Mouse (Mus musculus) monocyte, adult 5-6 weeks (primary cell): Measurements from ENCODE around the gene Prr29. TPM values are rescaled to one million over a fixed set of nuclear protein-coding genes. Genes with fewer than 3 reads are reported as not detected.
"Not testable (repeated sequence)": the region's sequence is repeated elsewhere in the genome, so short reads cannot be mapped to it uniquely, and the experiment has no call there.

Source experiments
- ATAC-seq: fragments of 153-309, 156-312 bp; replicated peaks from 2 replicates; pipeline ENCODE4 v1.8.0; 2017; ENCODE audit warnings: mild to moderate bottlenecking; ENCODE audit not compliant: low TSS enrichment, insufficient number of reproducible peaks, severe bottlenecking, poor library complexity, low FRiP score
- total RNA-seq: library from RNA; stranded (forward); fragments of 200-1000, 200-491, 200-594 nt; gene quantifications from 3 replicates; pipeline ENCODE4 v1.2.3, GENCODE M21; 2017

Prr29 gene
- total RNA-seq, 1 experiment from 2014 or later: not detected

GRCm38 (mm10) chr11:106392597-106393330 lies 27.5 kb downstream of the Prr29 start:
- ATAC-seq: no peak

- no peak for ATAC-seq
Observed at GRCm38 (mm10) chr11:106393331-106393616, 28.0 kb downstream of the Prr29 start.

GRCm38 (mm10) chr11:106394055-106394454 lies 28.8 kb downstream of the Prr29 start:
- not testable (repeated sequence) for ATAC-seq

GRCm38 (mm10) chr11:106397656-106398055 lies 32.4 kb downstream of the Prr29 start:
- no peak for ATAC-seq

- ATAC-seq: no peak
Observed at GRCm38 (mm10) chr11:106398481-106398880, 33.2 kb downstream of the Prr29 start.

- ATAC-seq: no peak
Observed at GRCm38 (mm10) chr11:106410011-106410410, 44.7 kb downstream of the Prr29 start.

GRCm38 (mm10) chr11:106410507-106410906 lies 45.2 kb downstream of the Prr29 start:
- no peak for ATAC-seq

- ATAC-seq: no peak
Observed at GRCm38 (mm10) chr11:106411157-106411556, 45.9 kb downstream of the Prr29 start.

GRCm38 (mm10) chr11:106412641-106413360 lies 47.5 kb downstream of the Prr29 start:
- ATAC-seq: no peak

- ATAC-seq: no peak
Observed at GRCm38 (mm10) chr11:106416331-106416730, 51.1 kb downstream of the Prr29 start.

GRCm38 (mm10) chr11:106417860-106418259 lies 52.6 kb downstream of the Prr29 start:
- ATAC-seq: no peak

GRCm38 (mm10) chr11:106418622-106419196 lies 53.4 kb downstream of the Prr29 start:
- peak; percentile 81 for ATAC-seq

GRCm38 (mm10) chr11:106419262-106420102 lies 54.2 kb downstream of the Prr29 start:
- ATAC-seq: peak; percentile 59; the same call in 1 of the 2 replicates

GRCm38 (mm10) chr11:106425201-106425600 lies 59.9 kb downstream of the Prr29 start:
- ATAC-seq: no peak

- no peak for ATAC-seq
Observed at GRCm38 (mm10) chr11:106426447-106426846, 61.2 kb downstream of the Prr29 start.
